30 mouse cellular contexts compared by ENCODE assay signal in genomic region chr4:144879549-144879948, GRCm38 (mm10). TPM values are rescaled to one million over a fixed set of nuclear protein-coding genes. Genes with fewer than 3 reads are reported as not detected.
DNase-seq lines count a peak whose midpoint lies in the region; ATAC-seq and TF ChIP-seq lines count a peak whose summit lies in the region.
"Had no signal": no experiment of that assay in that cellular context is flagged by ENCODE, and none has a peak within 500 bp of the region (broad histone marks: within the 10 kb centered on the region; RNA-seq: fewer than 3 reads in every experiment).

No protein-coding gene starts in this region.

- H3K4me3 ChIP-seq in kidney, embryonic 16.5 days (ENCODE audit: low read length) = no peak overlapping the region
- no peak overlapping the region for H3K4me3 ChIP-seq in lung, postnatal 0 days (ENCODE audit: low read depth, low read length)
- H3K4me3 ChIP-seq: hindbrain, embryonic 13.5 days; liver, embryonic 15.5 days; midbrain, embryonic 10.5 days; myocyte; neural tube, embryonic 12.5 days had no signal

- WGBS in kidney, embryonic 16.5 days = 58% methylated on average over 1 of the region's 1 CpGs
- WGBS in lung, postnatal 0 days = 45% methylated on average over 1 of the region's 1 CpGs

- H3K36me3 ChIP-seq in kidney, embryonic 16.5 days (ENCODE audit: insufficient read depth, low read length) = no peaks in the 10 kb centered on the region
- no peaks in the 10 kb centered on the region for H3K36me3 ChIP-seq in lung, postnatal 0 days (ENCODE audit: insufficient read depth, low read length)
- H3K36me3 ChIP-seq: hindbrain, embryonic 13.5 days; liver, embryonic 15.5 days; midbrain, embryonic 10.5 days; neural tube, embryonic 12.5 days had no signal

- no peak overlapping the region for H3K9ac ChIP-seq in kidney, embryonic 16.5 days (replicated peaks; ENCODE audit: low read length)
- H3K9ac ChIP-seq in lung, postnatal 0 days (replicated peaks; ENCODE audit: low read depth) = no peak overlapping the region
- H3K9ac ChIP-seq: hindbrain, embryonic 13.5 days; liver, embryonic 15.5 days; neural tube, embryonic 12.5 days had no signal

- TF ChIP-seq CTCF in lung, postnatal 0 days (IDR thresholded peaks at IDR 0.05) = 0 out of 2 replicates have a peak, but pooled peaks have one; percentile 11

- ATAC-seq in frontal cortex, adult (ENCODE audit: low TSS enrichment) = peak; percentile 20; the same call in 1 of the 2 replicates
- no peak for ATAC-seq in kidney, embryonic 16.5 days (ENCODE audit: low FRiP score, low TSS enrichment)
- no peak for ATAC-seq in lung, postnatal 0 days
- no peak for ATAC-seq in megakaryocyte, adult 5-6 weeks (ENCODE audit: poor library complexity, severe bottlenecking)
- ATAC-seq: forebrain, embryonic 14.5 days; intestine, embryonic 16.5 days; midbrain, embryonic 16.5 days; Patski had no signal

- no peak for TF ChIP-seq EP300 in lung, postnatal 0 days (IDR thresholded peaks at IDR 0.05)

- H3K27ac ChIP-seq in kidney, embryonic 16.5 days (ENCODE audit: low read length) = peak overlapping the region; percentile 49; the same call in 1 of the 2 replicates
- no peak overlapping the region for H3K27ac ChIP-seq in lung, postnatal 0 days (ENCODE audit: low read length)
- H3K27ac ChIP-seq: hindbrain, embryonic 13.5 days; liver, embryonic 15.5 days; macrophage; midbrain, embryonic 10.5 days; neural tube, embryonic 12.5 days had no signal

- H3K9me3 ChIP-seq in kidney, embryonic 16.5 days (ENCODE audit: low read length) = no peaks in the 10 kb centered on the region; the same call in 1 of the 2 replicates
- no peaks in the 10 kb centered on the region for H3K9me3 ChIP-seq in lung, postnatal 0 days (ENCODE audit: low read length)
- H3K9me3 ChIP-seq: hindbrain, embryonic 13.5 days; liver, embryonic 15.5 days; midbrain, embryonic 10.5 days; neural tube, embryonic 12.5 days had no signal

- no peak overlapping the region for H3K4me2 ChIP-seq in kidney, embryonic 16.5 days (replicated peaks; ENCODE audit: low read depth, low read length)
- H3K4me2 ChIP-seq in lung, postnatal 0 days (replicated peaks; ENCODE audit: low read depth, low read length) = no peak overlapping the region
- H3K4me2 ChIP-seq: heart, embryonic 11.5 days; hindbrain, embryonic 13.5 days; liver, embryonic 15.5 days; neural tube, embryonic 12.5 days had no signal

- peaks cover 5% of the 10 kb centered on the region; the same call in 1 of the 2 replicates for H3K4me1 ChIP-seq in kidney, embryonic 16.5 days (ENCODE audit: insufficient read depth, low read length)
- H3K4me1 ChIP-seq in lung, postnatal 0 days (ENCODE audit: insufficient read depth, low read depth, low read length) = no peaks in the 10 kb centered on the region
- H3K4me1 ChIP-seq: hindbrain, embryonic 13.5 days; liver, embryonic 15.5 days; midbrain, embryonic 10.5 days; neural tube, embryonic 12.5 days had no signal

- no peak for DNase-seq in frontal cortex, postnatal 36 days (ENCODE audit: low spot score in 2 of 2)
- no peak for DNase-seq in kidney, adult 11 months
- DNase-seq in lung, postnatal 0 days (ENCODE audit: low spot score) = no peak
- no peak for DNase-seq in lung, postnatal 10 days
- DNase-seq: adrenal gland, postnatal 10 days; cerebellum, adult 11 months; cerebellum, adult 9-10 months; cerebellum, postnatal 36 days; gastrocnemius, postnatal 25 days; heart, adult 18-20 months; heart, postnatal 4 days; kidney, adult 9 months; left cerebral cortex, postnatal 4 days; right cerebral cortex, adult 18-20 months; right cerebral cortex, postnatal 4 days; thymus, postnatal 4 days had no signal

- H3K27me3 ChIP-seq in kidney, embryonic 16.5 days (ENCODE audit: insufficient read depth, low read length) = no peaks in the 10 kb centered on the region
- H3K27me3 ChIP-seq in lung, postnatal 0 days (replicated peaks; ENCODE audit: insufficient read depth, low read length) = no peaks in the 10 kb centered on the region
- H3K27me3 ChIP-seq: hindbrain, embryonic 13.5 days; liver, embryonic 15.5 days; neural tube, embryonic 12.5 days; Patski had no signal

RNA-seq across cellular contexts. Expression of gene Dhrs3, which starts 13.1 kb away (rescaled TPM):
- 210 and 217 TPM in 2 replicates for polyA plus RNA-seq in kidney, embryonic 16.5 days (2015; fragmentation: Nextera tagmentation; extraction: Ambion mirVana)
- polyA plus RNA-seq in lung, postnatal 0 days (2015; fragmentation: Nextera tagmentation; extraction: Ambion mirVana) = 177 and 229 TPM in 2 replicates
- total RNA-seq in megakaryocyte, adult 5-6 weeks (2015) = 49.7 and 49.8 TPM in 2 replicates
- total RNA-seq in megakaryocyte, adult 5-6 weeks (2017) = 60.0 and 61.4 TPM in 2 replicates
